Mouse (Mus musculus) kidney, postnatal 0 days (tissue): Measurements from ENCODE around the gene Sec23a. TPM values are rescaled to one million over a fixed set of nuclear protein-coding genes. Genes with fewer than 3 reads are reported as not detected.

ENCODE experiments used
- ATAC-seq: fragments of 200-750 bp; cut with Nextera tagmentation; replicated peaks from 2 replicates; pipeline ENCODE4 v1.8.0; 2017; ENCODE audit warnings: low read depth, moderate number of reproducible peaks, moderate TSS enrichment, moderate library complexity; ENCODE audit not compliant: low FRiP score
- DNase-seq: peaks from one replicate; pipeline ENCODE4 v3.0.0-alpha.2; 2016; ENCODE audit warnings: low spot score
- H3K27ac ChIP-seq: fragments of 300-500 bp; sonication (generic); 2 replicates; pipeline ENCODE4 v1.5.1; 2014; ENCODE audit warnings: mild to moderate bottlenecking
- H3K27me3 ChIP-seq: fragments of 300-500 bp; sonication (generic); 2 replicates; pipeline ENCODE4 v1.6.1; 2014; ENCODE audit warnings: low read length, mixed read lengths; ENCODE audit not compliant: insufficient read depth
- H3K36me3 ChIP-seq: fragments of 300-500 bp; sonication (generic); 2 replicates; pipeline ENCODE4 v1.6.1; 2014; ENCODE audit warnings: low read length, mixed read lengths; ENCODE audit not compliant: insufficient read depth
- H3K4me1 ChIP-seq: fragments of 300-500 bp; sonication (generic); replicated peaks from 2 replicates; pipeline ENCODE4 v1.6.1; 2014; ENCODE audit warnings: antibody characterized with exemption, low read length, mixed read lengths; ENCODE audit not compliant: insufficient read depth
- H3K4me2 ChIP-seq: fragments of 300-500 bp; sonication (generic); 2 replicates; pipeline ENCODE4 v1.6.1; 2014; ENCODE audit warnings: mild to moderate bottlenecking, low read length, moderate library complexity, mixed read lengths
- H3K4me3 ChIP-seq: fragments of 300-500 bp; sonication (generic); replicated peaks from 2 replicates; pipeline ENCODE4 v1.5.1; 2014; ENCODE audit warnings: low read depth, low read length
- H3K9ac ChIP-seq: fragments of 300-500 bp; sonication (generic); 2 replicates; pipeline ENCODE4 v1.6.1; 2014; ENCODE audit warnings: low read depth, low read length
- H3K9me3 ChIP-seq: fragments of 300-500 bp; sonication (generic); replicated peaks from 2 replicates; pipeline ENCODE4 v1.6.1; 2016; ENCODE audit warnings: low read length, inconsistent platforms, mixed read lengths
- CTCF ChIP-seq: IDR thresholded peaks from 2 replicates; pipeline ENCODE4 v1.5.1; 2016; ENCODE audit warnings: antibody characterized with exemption, low read depth, mild to moderate bottlenecking, moderate library complexity
- WGBS: fragments of 180-500 bp; shearing (Covaris S2); extraction: QIAGEN DNeasy Blood & Tissue Kit; methylation state at CpG from one replicate; pipeline ENCODE4 v1.1.7; 2014; 5-methylcytosine and 5-hydroxymethylcytosine counted together
- polyA plus RNA-seq: library from polyadenylated mRNA; unstranded; fragments of >200 nt; fragmentation: Nextera tagmentation; extraction: Ambion mirVana; gene quantifications from 2 replicates; pipeline ENCODE4 v1.2.1, GENCODE M21; 2015

Sec23a gene
- polyA plus RNA-seq, 1 experiment from 2014 or later, result 49.5 TPM

DNA sequence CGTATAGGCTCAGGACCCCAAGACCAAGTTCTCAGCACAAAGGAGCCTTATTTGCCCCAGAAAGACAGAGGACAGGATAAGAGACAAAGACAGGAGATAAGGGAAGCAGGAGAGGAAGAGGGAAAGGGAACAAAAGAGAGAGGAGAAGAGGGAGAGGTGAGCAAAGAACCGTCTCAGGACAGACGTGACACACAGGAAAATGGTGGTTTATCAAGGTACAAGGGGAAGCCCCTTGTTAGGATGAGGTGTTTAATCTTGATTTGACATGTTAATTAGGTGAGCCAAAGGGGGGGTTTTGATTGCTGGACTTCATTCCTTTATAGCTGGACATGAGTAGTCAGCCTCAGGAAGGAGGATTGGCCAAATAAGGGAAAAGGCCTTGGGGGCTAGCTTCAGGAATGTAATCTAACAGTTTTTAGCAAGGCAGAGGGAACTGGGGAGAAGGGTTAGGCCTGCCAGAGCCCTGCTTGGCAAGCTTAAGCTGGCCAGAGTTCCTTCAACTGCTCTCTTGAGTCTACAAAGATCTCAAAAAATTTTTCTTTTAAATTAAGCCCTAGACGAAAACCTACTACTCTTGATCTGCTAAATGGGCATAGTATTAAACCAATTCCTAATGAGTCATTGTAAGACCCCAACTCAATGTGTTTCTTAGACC lies 43.5 kb upstream of the Sec23a start:
- TF ChIP-seq CTCF, result no peak
- ATAC-seq, result no peak
- 74% methylated on average over 4 of the region's 4 CpGs for WGBS

DNA sequence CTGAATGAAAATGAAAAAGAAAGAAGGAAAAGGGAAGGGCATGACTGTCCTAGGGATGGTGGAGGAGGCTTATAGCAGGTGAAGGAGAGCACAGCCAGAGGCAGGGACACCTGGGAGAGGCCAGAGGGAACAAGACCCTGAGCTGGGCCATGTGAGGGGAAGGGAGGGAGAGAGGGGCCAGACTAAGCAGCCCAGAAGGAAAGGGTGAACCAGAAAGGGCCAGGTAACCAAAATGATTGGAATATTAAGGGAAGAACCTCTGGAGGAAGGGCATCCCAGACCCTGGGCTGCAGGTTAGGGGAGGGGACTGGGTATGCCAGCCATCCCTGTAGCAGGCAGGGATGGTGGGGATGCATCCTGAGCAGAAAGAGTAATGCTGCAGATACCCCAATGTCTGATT lies 42.2 kb upstream of the Sec23a start:
- DNase-seq (no peak), ATAC-seq (no peak)
- no peak overlapping the region for H3K27ac ChIP-seq
- no peak overlapping the region for H3K9ac ChIP-seq
- H3K9me3 ChIP-seq, result no peaks in the 10 kb centered on the region
- H3K4me2 ChIP-seq, result no peak overlapping the region
- H3K36me3 ChIP-seq, result peaks cover 13% of the 10 kb centered on the region; the same call in 1 of the 2 replicates
- H3K27me3 ChIP-seq, result no peaks in the 10 kb centered on the region
- no peak overlapping the region for H3K4me3 ChIP-seq
- no peaks in the 10 kb centered on the region for H3K4me1 ChIP-seq
- TF ChIP-seq CTCF, result no peak

More for the DNA sequence above, 43.5 kb upstream of the Sec23a start:
- H3K36me3 ChIP-seq, result peaks cover 11% of the 10 kb centered on the region; the same call in 1 of the 2 replicates
- H3K9me3 ChIP-seq, result no peaks in the 10 kb centered on the region
- DNase-seq, result no peak
- no peaks in the 10 kb centered on the region for H3K27me3 ChIP-seq
- H3K4me3 ChIP-seq, result no peak overlapping the region
- H3K4me2 ChIP-seq, result no peak overlapping the region
- H3K9ac ChIP-seq, result no peak overlapping the region
- no peak overlapping the region for H3K27ac ChIP-seq
- H3K4me1 ChIP-seq, result 0 out of 2 replicates have a peak, but pooled peaks cover 5% of the 10 kb centered on the region

DNA sequence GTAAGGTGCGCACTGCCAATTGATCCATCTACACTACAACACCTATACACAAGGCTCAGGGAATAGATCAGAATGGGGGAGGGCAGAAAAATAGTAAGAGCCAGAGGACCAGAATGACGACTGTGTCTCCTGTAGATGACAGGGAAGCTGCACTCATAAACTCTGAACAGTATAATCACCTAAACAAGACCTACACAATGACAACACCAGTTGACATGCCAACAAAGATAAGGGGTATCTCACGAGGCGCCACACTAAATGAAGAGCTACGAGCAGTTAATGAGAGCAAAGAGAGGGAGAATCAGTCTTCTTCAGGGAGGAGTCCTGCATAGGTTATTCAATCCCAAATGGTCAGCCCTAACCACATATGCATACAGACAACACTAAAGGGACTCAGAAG lies 41.3 kb upstream of the Sec23a start:
- TF ChIP-seq CTCF, result no peak
- WGBS, result 91% methylated on average over 5 of the region's 5 CpGs
- ATAC-seq (no peak), DNase-seq (no peak)
- Histone ChIP-seq H3K4me1 (no peaks in the 10 kb centered on the region), H3K9ac (no peak overlapping the region), H3K36me3 (peaks cover 14% of the 10 kb centered on the region; the same call in 1 of the 2 replicates), H3K27me3 (no peaks in the 10 kb centered on the region), H3K4me3 (no peak overlapping the region), H3K4me2 (no peak overlapping the region), H3K27ac (no peak overlapping the region), H3K9me3 (no peaks in the 10 kb centered on the region)

DNA sequence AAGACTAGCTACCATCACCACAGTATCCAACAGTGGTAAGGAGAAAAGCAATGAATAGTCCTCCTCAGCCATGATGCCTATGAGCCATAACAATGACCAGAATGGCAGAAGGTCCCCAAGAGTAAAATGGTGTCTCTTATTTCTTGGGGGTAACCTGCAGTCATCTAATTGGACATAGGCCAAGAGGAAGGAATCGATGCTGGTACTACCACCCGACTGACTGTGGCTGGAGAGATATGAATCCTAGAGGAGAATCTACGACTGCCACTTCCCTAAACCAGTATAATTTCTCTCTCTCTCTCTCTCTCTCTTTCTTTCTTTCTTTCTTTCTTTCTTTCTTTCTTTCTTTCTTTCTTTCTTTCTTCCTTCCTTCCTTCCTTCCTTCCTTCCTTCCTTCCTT lies 40.7 kb upstream of the Sec23a start:
- no peak overlapping the region for H3K27ac ChIP-seq
- H3K4me2 ChIP-seq, result no peak overlapping the region
- no peak overlapping the region for H3K4me3 ChIP-seq
- ATAC-seq (no peak), DNase-seq (no peak)
- 91% methylated on average over 3 of the region's 3 CpGs for WGBS
- peaks cover 14% of the 10 kb centered on the region; the same call in 1 of the 2 replicates for H3K36me3 ChIP-seq
- no peaks in the 10 kb centered on the region for H3K4me1 ChIP-seq
- no peak overlapping the region for H3K9ac ChIP-seq
- TF ChIP-seq CTCF, result no peak
- no peaks in the 10 kb centered on the region for H3K9me3 ChIP-seq
- H3K27me3 ChIP-seq, result no peaks in the 10 kb centered on the region

DNA sequence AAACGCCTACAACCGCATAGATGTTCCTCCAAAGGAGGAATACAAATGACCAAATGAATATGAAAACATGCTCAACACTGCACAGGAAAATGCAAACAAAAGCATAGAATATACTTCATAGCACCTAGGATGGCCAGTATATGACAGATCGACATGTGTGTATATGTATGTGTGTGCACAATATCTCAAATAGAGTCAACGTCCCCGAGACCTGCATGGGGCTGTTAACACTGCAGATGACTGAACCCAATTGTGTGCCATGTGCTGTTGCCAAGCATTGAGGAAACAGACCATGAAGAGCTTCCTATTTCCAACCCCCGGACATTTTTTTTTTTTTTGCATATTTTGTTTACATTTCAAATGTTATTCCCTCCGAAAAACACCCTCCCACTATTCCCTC lies 29.0 kb upstream of the Sec23a start:
- peaks cover 25% of the 10 kb centered on the region; the same call in 1 of the 2 replicates for H3K36me3 ChIP-seq
- peak; percentile 39 for ATAC-seq
- no peaks in the 10 kb centered on the region for H3K4me1 ChIP-seq
- peak; percentile 11 for DNase-seq
- TF ChIP-seq CTCF, result no peak
- no peak overlapping the region for H3K4me3 ChIP-seq
- no peak overlapping the region for H3K9ac ChIP-seq
- H3K27ac ChIP-seq, result peak overlapping the region; percentile 87; the same call in 1 of the 2 replicates
- H3K4me2 ChIP-seq, result no peak overlapping the region
- no peaks in the 10 kb centered on the region for H3K27me3 ChIP-seq
- H3K9me3 ChIP-seq, result no peaks in the 10 kb centered on the region
- WGBS, result 29% methylated on average over 7 of the region's 7 CpGs

DNA sequence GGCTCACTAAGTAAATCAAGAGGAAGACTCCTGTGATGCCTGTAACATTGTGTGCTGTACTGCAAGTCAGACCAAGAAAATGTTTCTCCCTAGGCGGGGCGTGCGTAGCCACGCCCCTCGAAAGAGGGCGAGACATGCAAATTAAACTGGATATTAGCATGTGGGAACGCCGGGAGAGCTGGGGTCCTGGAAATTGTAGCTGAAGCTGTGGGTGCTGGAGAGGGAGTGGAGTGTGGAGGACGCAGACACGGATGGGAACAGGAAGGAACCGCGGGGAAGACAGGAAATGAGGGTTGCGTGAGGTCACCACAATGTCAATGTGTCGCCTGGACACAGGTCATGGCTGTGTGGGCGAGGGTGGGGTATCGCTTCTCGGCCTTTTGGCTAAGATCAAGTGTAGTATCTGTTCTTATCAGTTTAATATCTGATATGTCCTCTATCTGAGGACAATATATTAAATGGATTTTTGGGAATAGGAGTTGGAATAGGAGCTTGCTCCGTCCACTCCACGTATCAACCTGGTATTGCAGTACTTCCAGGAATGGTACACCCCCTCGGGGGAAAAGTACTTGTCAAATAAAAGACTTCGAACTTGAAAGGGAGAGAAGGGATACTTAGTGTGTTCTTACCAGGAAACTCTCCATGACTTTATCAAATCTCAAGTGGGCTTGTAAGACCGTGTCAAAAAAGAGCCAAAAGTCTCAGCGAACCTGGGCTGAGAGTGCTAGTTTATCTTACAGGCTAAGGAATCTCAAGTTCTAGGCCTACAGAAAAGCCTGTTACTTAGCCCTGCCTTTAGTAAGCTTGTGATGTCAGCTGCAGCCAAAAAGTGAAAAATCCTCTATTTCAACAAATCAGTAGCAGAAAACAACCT lies 28.4 kb upstream of the Sec23a start:
- no peaks in the 10 kb centered on the region for H3K27me3 ChIP-seq
- 5% methylated on average over 23 of the region's 23 CpGs for WGBS

More for the DNA sequence above, 28.4 kb upstream of the Sec23a start:
- Histone ChIP-seq H3K27ac (peak overlapping the region; percentile 87), H3K9me3 (no peaks in the 10 kb centered on the region), H3K4me3 (no peak overlapping the region), H3K4me2 (peak overlapping the region; percentile 47), H3K4me1 (no peaks in the 10 kb centered on the region), H3K9ac (peak overlapping the region; percentile 54; the same call in 1 of the 2 replicates), H3K36me3 (peaks cover 20% of the 10 kb centered on the region; the same call in 1 of the 2 replicates)
- TF ChIP-seq CTCF, result no peak
- ATAC-seq, result peak; percentile 90
- DNase-seq, result peak; percentile 81
